Mouse (Mus musculus): ENCODE data around the gene Mindy2. TPM values are rescaled to one million over a fixed set of nuclear protein-coding genes. Genes with fewer than 3 reads are reported as not detected.

The Mindy2 gene
- polyA plus RNA-seq, 1 experiment from 2014 or later, result 10.2 TPM

DNA sequence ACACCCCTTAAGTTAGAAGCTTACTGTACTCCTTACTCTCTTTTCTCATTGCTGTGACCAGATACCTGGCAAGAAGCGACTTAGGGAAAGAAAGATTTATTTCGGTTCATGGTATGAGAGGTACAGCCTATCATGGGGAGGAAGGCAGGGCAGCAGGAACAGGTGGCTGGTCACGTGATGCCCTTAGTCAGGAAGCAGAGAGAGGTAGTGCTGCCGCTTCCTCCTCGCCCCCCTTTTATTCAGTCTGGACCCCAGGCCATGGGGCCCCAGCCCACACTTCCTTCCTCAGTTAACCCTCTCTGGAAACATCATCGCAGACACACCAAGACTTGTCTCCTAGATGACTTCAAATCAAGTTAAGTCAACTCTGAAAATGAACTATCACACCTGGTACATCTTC, 14.3 kb upstream of the Mindy2 start:
- no peaks in the 10 kb centered on the region for H3K27me3 ChIP-seq (ENCODE audit: control insufficient read depth, insufficient read depth, low read length)
- H3K9ac ChIP-seq (ENCODE audit: low read length), result no peak overlapping the region
- H3K27ac ChIP-seq (ENCODE audit: low read length), result no peak overlapping the region
- peaks cover 3% of the 10 kb centered on the region for H3K9me3 ChIP-seq (replicated peaks; ENCODE audit: control insufficient read depth, low read length)
- H3K4me1 ChIP-seq (ENCODE audit: control insufficient read depth, insufficient read depth, low read length), result peaks cover 7% of the 10 kb centered on the region
- WGBS, result 61% methylated on average over 6 of the region's 6 CpGs
- no peak for ATAC-seq (replicated peaks; ENCODE audit: extremely low read depth, insufficient read depth, low FRiP score)
- 0 out of 2 replicates have a peak, but pooled peaks cover 2% of the 10 kb centered on the region for H3K36me3 ChIP-seq (ENCODE audit: control insufficient read depth, insufficient read depth)
- H3K4me2 ChIP-seq (ENCODE audit: low read depth, low read length), result no peak overlapping the region
- no peak overlapping the region for H3K4me3 ChIP-seq (ENCODE audit: low read length)

- Histone ChIP-seq H3K4me3 (ENCODE audit: low read length) (no peak overlapping the region), H3K4me2 (ENCODE audit: low read depth, low read length) (no peak overlapping the region), H3K36me3 (ENCODE audit: control insufficient read depth, insufficient read depth) (0 out of 2 replicates have a peak, but pooled peaks cover 2% of the 10 kb centered on the region), H3K4me1 (ENCODE audit: control insufficient read depth, insufficient read depth, low read length) (peaks cover 7% of the 10 kb centered on the region), H3K27ac (ENCODE audit: low read length) (no peak overlapping the region), H3K9me3 (replicated peaks; ENCODE audit: control insufficient read depth, low read length) (peaks cover 3% of the 10 kb centered on the region), H3K9ac (ENCODE audit: low read length) (no peak overlapping the region), H3K27me3 (ENCODE audit: control insufficient read depth, insufficient read depth, low read length) (no peaks in the 10 kb centered on the region)
- ATAC-seq (replicated peaks; ENCODE audit: extremely low read depth, insufficient read depth, low FRiP score), result no peak
- WGBS, result 82% methylated on average over 6 of the region's 6 CpGs
Measured at GRCm38 (mm10) chr9:70670381-70670780, 13.4 kb upstream of the Mindy2 start.

DNA sequence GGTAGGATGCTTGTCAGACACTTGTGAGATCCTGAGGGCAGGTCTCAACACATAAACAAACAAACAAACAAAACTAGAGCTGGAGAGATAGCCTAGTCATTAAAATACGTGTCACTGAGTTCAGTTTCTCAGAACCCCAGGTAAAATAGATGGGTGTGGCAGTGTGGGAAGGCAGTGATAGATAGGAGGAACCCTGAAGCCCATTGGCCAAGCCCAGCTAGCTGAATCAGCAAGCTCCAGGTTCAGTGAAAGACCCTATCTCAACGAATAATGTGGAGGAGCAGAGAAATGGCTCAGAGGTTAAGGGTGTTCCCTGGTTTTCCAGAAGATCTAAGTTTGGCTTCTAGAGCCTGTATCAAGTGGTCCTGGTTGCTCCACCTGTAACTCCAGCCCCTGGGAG, 12.2 kb upstream of the Mindy2 start:
- H3K27me3 ChIP-seq (ENCODE audit: control insufficient read depth, insufficient read depth, low read length), result no peaks in the 10 kb centered on the region
- 39% methylated on average over 2 of the region's 2 CpGs for WGBS
- H3K36me3 ChIP-seq (ENCODE audit: control insufficient read depth, insufficient read depth), result 0 out of 2 replicates have a peak, but pooled peaks cover 2% of the 10 kb centered on the region
- peaks cover 3% of the 10 kb centered on the region for H3K9me3 ChIP-seq (replicated peaks; ENCODE audit: control insufficient read depth, low read length)
- H3K4me2 ChIP-seq (ENCODE audit: low read depth, low read length), result no peak overlapping the region
- H3K9ac ChIP-seq (ENCODE audit: low read length), result no peak overlapping the region
- no peak overlapping the region for H3K27ac ChIP-seq (ENCODE audit: low read length)
- no peak overlapping the region for H3K4me3 ChIP-seq (ENCODE audit: low read length)
- no peak for ATAC-seq (replicated peaks; ENCODE audit: extremely low read depth, insufficient read depth, low FRiP score)
- peaks cover 7% of the 10 kb centered on the region for H3K4me1 ChIP-seq (ENCODE audit: control insufficient read depth, insufficient read depth, low read length)

DNA sequence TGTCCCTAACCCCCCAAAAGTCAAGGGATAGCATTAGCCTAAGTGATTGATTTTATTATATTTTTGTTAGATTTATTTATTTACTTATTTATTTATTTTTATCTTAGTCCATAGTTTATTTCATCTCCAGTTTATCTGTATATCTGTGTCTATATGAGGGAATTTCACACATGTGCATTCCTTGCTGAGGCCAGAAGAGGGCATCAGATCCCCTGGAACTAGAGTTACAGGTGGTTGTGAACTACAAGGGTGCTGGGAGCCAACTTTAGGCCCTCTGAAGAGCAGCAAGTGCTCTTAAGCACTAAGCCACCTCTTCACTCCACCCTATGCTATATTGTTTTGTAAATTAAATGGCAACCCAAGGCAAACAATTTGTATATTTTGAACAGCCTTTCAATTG, 11.1 kb upstream of the Mindy2 start:
- no peak overlapping the region for H3K9ac ChIP-seq (ENCODE audit: low read length)
- no peak overlapping the region for H3K27ac ChIP-seq (ENCODE audit: low read length)
- no peak for ATAC-seq (replicated peaks; ENCODE audit: extremely low read depth, insufficient read depth, low FRiP score)
- H3K9me3 ChIP-seq (replicated peaks; ENCODE audit: control insufficient read depth, low read length), result peaks cover 3% of the 10 kb centered on the region
- peaks cover 7% of the 10 kb centered on the region for H3K4me1 ChIP-seq (ENCODE audit: control insufficient read depth, insufficient read depth, low read length)
- H3K27me3 ChIP-seq (ENCODE audit: control insufficient read depth, insufficient read depth, low read length), result no peaks in the 10 kb centered on the region
- no peak overlapping the region for H3K4me3 ChIP-seq (ENCODE audit: low read length)
- H3K36me3 ChIP-seq (ENCODE audit: control insufficient read depth, insufficient read depth), result 0 out of 2 replicates have a peak, but pooled peaks cover 2% of the 10 kb centered on the region
- no peak overlapping the region for H3K4me2 ChIP-seq (ENCODE audit: low read depth, low read length)

- no peak for ATAC-seq (replicated peaks; ENCODE audit: extremely low read depth, insufficient read depth, low FRiP score)
- Histone ChIP-seq H3K4me3 (ENCODE audit: low read length) (no peak overlapping the region), H3K27me3 (ENCODE audit: control insufficient read depth, insufficient read depth, low read length) (no peaks in the 10 kb centered on the region), H3K36me3 (ENCODE audit: control insufficient read depth, insufficient read depth) (0 out of 2 replicates have a peak, but pooled peaks cover 2% of the 10 kb centered on the region), H3K4me1 (ENCODE audit: control insufficient read depth, insufficient read depth, low read length) (peaks cover 4% of the 10 kb centered on the region), H3K27ac (ENCODE audit: low read length) (no peak overlapping the region), H3K9me3 (replicated peaks; ENCODE audit: control insufficient read depth, low read length) (peaks cover 3% of the 10 kb centered on the region), H3K9ac (ENCODE audit: low read length) (no peak overlapping the region), H3K4me2 (ENCODE audit: low read depth, low read length) (no peak overlapping the region)
- 55% methylated on average over 7 of the region's 7 CpGs for WGBS
Measured at GRCm38 (mm10) chr9:70666811-70667210, 9.8 kb upstream of the Mindy2 start.

GRCm38 (mm10) chr9:70665372-70666145, 8.6 kb upstream of the Mindy2 start:
- Histone ChIP-seq H3K4me1 (ENCODE audit: control insufficient read depth, insufficient read depth, low read length) (peaks cover 2% of the 10 kb centered on the region; the same call in 1 of the 2 replicates), H3K9ac (ENCODE audit: low read length) (no peak overlapping the region), H3K27me3 (ENCODE audit: control insufficient read depth, insufficient read depth, low read length) (no peaks in the 10 kb centered on the region), H3K4me3 (ENCODE audit: low read length) (no peak overlapping the region), H3K36me3 (ENCODE audit: control insufficient read depth, insufficient read depth) (0 out of 2 replicates have a peak, but pooled peaks cover 2% of the 10 kb centered on the region), H3K4me2 (ENCODE audit: low read depth, low read length) (no peak overlapping the region), H3K9me3 (replicated peaks; ENCODE audit: control insufficient read depth, low read length) (peaks cover 3% of the 10 kb centered on the region), H3K27ac (ENCODE audit: low read length) (no peak overlapping the region)
- ATAC-seq (replicated peaks; ENCODE audit: extremely low read depth, insufficient read depth, low FRiP score), result no peak
- 61% methylated on average over 16 of the region's 16 CpGs for WGBS

- no peak overlapping the region for H3K4me2 ChIP-seq (ENCODE audit: low read depth, low read length)
- H3K36me3 ChIP-seq (ENCODE audit: control insufficient read depth, insufficient read depth), result 0 out of 2 replicates have a peak, but pooled peaks cover 2% of the 10 kb centered on the region
- no peaks in the 10 kb centered on the region for H3K27me3 ChIP-seq (ENCODE audit: control insufficient read depth, insufficient read depth, low read length)
- peaks cover 3% of the 10 kb centered on the region for H3K9me3 ChIP-seq (replicated peaks; ENCODE audit: control insufficient read depth, low read length)
- H3K9ac ChIP-seq (ENCODE audit: low read length), result no peak overlapping the region
- WGBS, result 76% methylated on average over 4 of the region's 4 CpGs
- no peak overlapping the region for H3K27ac ChIP-seq (ENCODE audit: low read length)
- H3K4me3 ChIP-seq (ENCODE audit: low read length), result no peak overlapping the region
- no peak for ATAC-seq (replicated peaks; ENCODE audit: extremely low read depth, insufficient read depth, low FRiP score)
- peaks cover 2% of the 10 kb centered on the region; the same call in 1 of the 2 replicates for H3K4me1 ChIP-seq (ENCODE audit: control insufficient read depth, insufficient read depth, low read length)
Measured at GRCm38 (mm10) chr9:70664847-70665246, 7.9 kb upstream of the Mindy2 start.

DNA sequence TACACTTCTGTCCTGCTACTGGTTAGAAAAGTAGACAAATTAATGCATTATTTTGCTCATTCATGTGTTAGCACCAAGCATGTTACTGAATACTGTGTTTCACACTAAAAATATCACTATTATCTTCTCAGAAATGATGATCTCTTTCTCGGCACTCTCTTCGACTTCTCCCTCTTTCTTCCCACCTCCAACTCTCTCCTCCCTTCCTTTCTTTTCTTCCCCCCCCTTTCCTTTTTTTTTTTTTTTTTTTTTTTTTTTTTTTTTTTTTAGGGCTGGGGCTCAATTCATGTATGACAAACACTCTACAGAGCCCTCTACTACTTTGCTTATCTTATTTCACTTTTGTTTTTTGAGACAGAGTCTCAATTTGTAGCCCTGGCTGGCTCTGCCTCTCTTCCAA, 1.3 kb upstream of the Mindy2 start:
- ATAC-seq (replicated peaks; ENCODE audit: extremely low read depth, insufficient read depth, low FRiP score), result no peak
- Histone ChIP-seq H3K36me3 (ENCODE audit: control insufficient read depth, insufficient read depth) (no peaks in the 10 kb centered on the region), H3K4me2 (ENCODE audit: low read depth, low read length) (no peak overlapping the region), H3K9ac (ENCODE audit: low read length) (no peak overlapping the region), H3K4me1 (ENCODE audit: control insufficient read depth, insufficient read depth, low read length) (peaks cover 11% of the 10 kb centered on the region), H3K9me3 (replicated peaks; ENCODE audit: control insufficient read depth, low read length) (no peaks in the 10 kb centered on the region), H3K4me3 (ENCODE audit: low read length) (no peak overlapping the region), H3K27me3 (ENCODE audit: control insufficient read depth, insufficient read depth, low read length) (no peaks in the 10 kb centered on the region), H3K27ac (ENCODE audit: low read length) (no peak overlapping the region)
- whole genome bisulfite sequencing, result 64% methylated on average over 2 of the region's 2 CpGs

DNA sequence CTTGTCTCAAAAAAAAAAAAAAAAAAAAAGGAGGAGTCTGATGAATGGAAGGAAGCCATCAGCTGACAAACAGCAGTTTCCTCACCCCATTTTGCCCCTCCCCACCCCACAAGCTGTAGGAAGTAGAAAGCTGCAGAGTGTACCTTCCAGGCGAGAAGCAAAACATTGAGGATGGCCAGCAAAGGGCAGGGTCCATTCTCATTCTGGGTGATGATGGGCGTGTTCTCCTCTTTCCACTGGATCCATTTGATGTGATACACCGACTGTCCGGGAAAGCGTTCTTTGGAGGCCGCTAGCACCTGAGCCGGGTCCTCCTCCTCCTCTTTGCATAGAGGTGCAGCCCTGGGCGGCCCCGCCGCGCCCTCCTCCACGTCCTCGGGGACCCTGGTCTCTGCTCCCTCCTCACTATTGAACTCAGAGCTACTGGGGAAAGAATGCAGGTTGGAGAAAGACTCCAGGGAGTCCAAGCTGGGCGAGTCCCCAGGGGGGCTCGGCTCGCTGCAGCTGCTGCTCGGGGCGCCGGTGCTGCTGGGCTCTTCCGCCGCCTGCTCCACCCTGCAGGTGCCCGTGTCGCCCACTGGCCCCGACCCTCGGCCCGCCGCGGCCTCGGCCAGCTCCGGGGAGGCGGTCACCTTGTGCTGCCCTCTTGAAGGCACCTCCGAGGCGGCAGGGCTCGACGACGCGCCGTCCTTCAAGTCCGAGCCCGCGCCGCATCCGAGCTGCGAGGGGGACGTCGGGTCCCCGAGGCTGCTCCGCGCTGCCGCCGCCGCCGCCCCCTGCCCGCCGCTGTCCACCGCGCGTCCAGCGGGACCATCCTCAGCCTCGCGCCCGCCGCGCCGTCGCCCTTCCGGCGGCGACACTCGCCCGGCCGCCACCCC, 605 bp downstream of the Mindy2 start, which contains the start of gene Gm10642:
Gm10642 (plus strand) TSS at position 122 of the 878 bp plus-strand sequence.
- Histone ChIP-seq H3K4me2 (ENCODE audit: low read depth, low read length) (peak within 1 kb of the TSS; percentile 88), H3K9me3 (replicated peaks; ENCODE audit: control insufficient read depth, low read length) (no peaks in the 10 kb centered on the region), H3K9ac (ENCODE audit: low read length) (peak within 1 kb of the TSS; percentile 98), H3K36me3 (ENCODE audit: control insufficient read depth, insufficient read depth) (no peaks in the 10 kb centered on the region), H3K27me3 (ENCODE audit: control insufficient read depth, insufficient read depth, low read length) (no peaks in the 10 kb centered on the region), H3K4me1 (ENCODE audit: control insufficient read depth, insufficient read depth, low read length) (peaks cover 11% of the 10 kb centered on the region), H3K4me3 (ENCODE audit: low read length) (peak within 1 kb of the TSS; percentile 97), H3K27ac (ENCODE audit: low read length) (peak within 1 kb of the TSS; percentile 95)
- peak; percentile 46 for ATAC-seq (replicated peaks; ENCODE audit: extremely low read depth, insufficient read depth, low FRiP score)
- under 1% methylated on average over 58 of the region's 72 CpGs for WGBS
